18 mouse cellular contexts compared by ENCODE assay signal in genomic region chr10:21349449-21349848, GRCm38 (mm10). TPM values are rescaled to one million over a fixed set of nuclear protein-coding genes. Genes with fewer than 3 reads are reported as not detected.
"Had no signal": no experiment of that assay in that cellular context is flagged by ENCODE, and none has a peak within 500 bp of the region (broad histone marks: within the 10 kb centered on the region; RNA-seq: fewer than 3 reads in every experiment).

No protein-coding gene starts in this region.

- ATAC-seq: lung, postnatal 0 days had no signal

- H3K27ac ChIP-seq: lung, embryonic 15.5 days; midbrain, embryonic 10.5 days; midbrain, embryonic 12.5 days; neural tube, embryonic 12.5 days; stomach, embryonic 15.5 days; stomach, postnatal 0 days had no signal

- H3K9me3 ChIP-seq: liver, embryonic 15.5 days; lung, embryonic 15.5 days; midbrain, embryonic 10.5 days; midbrain, embryonic 12.5 days; neural tube, embryonic 12.5 days; stomach, embryonic 15.5 days had no signal

- H3K9ac ChIP-seq: liver, embryonic 15.5 days; lung, embryonic 15.5 days; midbrain, embryonic 12.5 days; neural tube, embryonic 12.5 days; stomach, embryonic 15.5 days had no signal

- H3K4me3 ChIP-seq: liver, embryonic 15.5 days; lung, embryonic 15.5 days; midbrain, embryonic 10.5 days; midbrain, embryonic 12.5 days; neural tube, embryonic 12.5 days; stomach, embryonic 15.5 days had no signal

- H3K27me3 ChIP-seq: liver, embryonic 15.5 days; lung, embryonic 15.5 days; midbrain, embryonic 12.5 days; neural tube, embryonic 12.5 days; stomach, embryonic 15.5 days had no signal

- DNase-seq: lung, adult 2 months; lung, postnatal 4 days; midbrain, embryonic 14.5 days; right cerebral cortex, postnatal 14 days; thymus, adult 2 months; thymus, postnatal 25 days; thymus, postnatal 4 days had no signal

- H3K4me2 ChIP-seq: liver, embryonic 15.5 days; lung, embryonic 15.5 days; midbrain, embryonic 12.5 days; neural tube, embryonic 12.5 days; stomach, embryonic 15.5 days had no signal

- H3K4me1 ChIP-seq: lung, embryonic 15.5 days; midbrain, embryonic 12.5 days; neural tube, embryonic 12.5 days; stomach, embryonic 15.5 days had no signal

RNA-seq across cellular contexts. Expression of gene Aldh8a1, which starts 27.6 kb away (rescaled TPM):
- total RNA-seq: megakaryocyte-erythroid progenitor cell, adult 5-6 weeks; monocyte, adult 5-6 weeks had no signal
- polyA plus RNA-seq: midbrain, embryonic 14.5 days; midbrain, postnatal 0 days had no signal
